Mouse (Mus musculus) liver, adult 2 months (tissue): ENCODE data around the gene Fam102b. TPM values are rescaled to one million over a fixed set of nuclear protein-coding genes. Genes with fewer than 3 reads are reported as not detected.

ENCODE experiments used
- DNase-seq: peaks from one replicate; pipeline ENCODE4 v3.0.0-alpha.2; 2011; ENCODE audit warnings: low read depth, low spot score; ENCODE audit errors: extremely low read depth
- H3K27ac ChIP-seq: fragments of 200-500 bp; replicated peaks from 2 replicates; pipeline ENCODE4 v1.5.1; 2012; ENCODE audit warnings: low read depth, mild to moderate bottlenecking, control low read depth, inconsistent platforms, low read length; ENCODE audit not compliant: insufficient read depth
- H3K27me3 ChIP-seq: fragments of 200-500 bp; 2 replicates; pipeline ENCODE4 v1.6.1; 2012; ENCODE audit warnings: mild to moderate bottlenecking, moderate library complexity, low read length, inconsistent platforms; ENCODE audit not compliant: control insufficient read depth, insufficient read depth
- H3K36me3 ChIP-seq: fragments of 200-500 bp; 2 replicates; pipeline ENCODE4 v1.6.1; 2012; ENCODE audit warnings: low read length, inconsistent platforms; ENCODE audit not compliant: control insufficient read depth, insufficient read depth
- H3K4me1 ChIP-seq: fragments of 200-500 bp; 2 replicates; pipeline ENCODE4 v1.6.1; 2011; ENCODE audit warnings: low read length; ENCODE audit not compliant: control insufficient read depth, insufficient read depth
- H3K4me3 ChIP-seq: fragments of 200-500 bp; 2 replicates; pipeline ENCODE4 v1.5.1; 2011; ENCODE audit warnings: low read depth, mild to moderate bottlenecking, control low read depth, low read length, moderate library complexity; ENCODE audit not compliant: insufficient read depth
- H3K79me2 ChIP-seq: fragments of 200-500 bp; 2 replicates; pipeline ENCODE4 v1.6.1; 2012; ENCODE audit warnings: inconsistent platforms, mild to moderate bottlenecking, low read length, moderate library complexity; ENCODE audit not compliant: control insufficient read depth, insufficient read depth
- H3K9ac ChIP-seq: fragments of 200-500 bp; 2 replicates; pipeline ENCODE4 v1.6.1; 2012; ENCODE audit warnings: low read depth, mild to moderate bottlenecking, control low read depth, inconsistent platforms, low read length
- CTCF ChIP-seq: fragments of 200-500 bp; IDR thresholded peaks from 2 replicates; pipeline ENCODE4 v1.5.1; 2011; ENCODE audit warnings: low read depth, low read length, control low read depth
- POLR2A ChIP-seq: fragments of 200-500 bp; IDR thresholded peaks from 2 replicates; pipeline ENCODE4 v1.6.1; 2011; ENCODE audit warnings: low read length, control low read depth; ENCODE audit not compliant: insufficient read depth; ENCODE audit errors: extremely low read depth
- WGBS: fragments of 180-500 bp; shearing (Covaris S2); methylation state at CpG from one replicate; pipeline ENCODE4 v1.1.7; 2018; 5-methylcytosine and 5-hydroxymethylcytosine counted together
- polyA plus RNA-seq: library from polyadenylated mRNA; depleted of rRNA; stranded (reverse); fragments of >200 nt; gene quantifications from 2 replicates; pipeline ENCODE4 v1.2.3, GENCODE M21; 2012
- total RNA-seq: library from RNA; depleted of rRNA; stranded (reverse); fragments of >200 nt; gene quantifications from 2 replicates; pipeline ENCODE4 v1.2.3, GENCODE M21; 2014

The Fam102b gene
- total and polyA plus RNA-seq, 2 experiments: 0.28 to 1.8 TPM

DNA sequence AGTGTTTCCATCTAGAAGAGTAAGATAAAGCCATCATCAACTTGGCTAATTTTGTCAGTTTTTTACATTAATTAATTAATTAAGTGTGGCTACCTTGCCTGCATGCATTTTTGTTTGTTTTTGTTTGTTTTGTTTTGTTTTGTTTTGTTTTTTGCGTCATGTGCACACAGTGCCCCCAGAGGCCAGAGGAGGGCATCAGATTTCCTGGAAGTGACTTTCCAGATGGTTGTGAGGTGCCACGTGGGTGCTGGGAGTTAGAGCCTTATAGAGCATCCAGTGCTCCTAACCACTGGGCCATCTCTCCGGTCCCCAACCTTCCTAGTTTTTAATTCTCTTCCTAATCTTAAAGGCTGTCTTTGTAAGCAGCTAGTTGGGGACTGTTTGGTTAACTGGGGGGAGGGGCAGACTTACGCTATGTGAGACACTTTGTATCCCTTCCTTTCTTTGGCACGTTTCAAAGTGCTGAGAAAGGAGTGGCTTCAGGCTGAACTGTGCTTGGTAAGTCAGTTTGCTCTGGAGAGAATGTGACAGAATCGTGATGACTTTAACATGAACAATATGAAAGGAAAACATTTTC lies 20.4 kb upstream of the Fam102b start:
- Histone ChIP-seq H3K79me2 (no peaks in the 10 kb centered on the region), H3K36me3 (no peaks in the 10 kb centered on the region), H3K27me3 (peaks cover 2% of the 10 kb centered on the region; the same call in 1 of the 2 replicates), H3K4me3 (no peak overlapping the region), H3K4me1 (no peaks in the 10 kb centered on the region), H3K9ac (no peak overlapping the region), H3K27ac (no peak overlapping the region)
- peak; percentile 16; the same call in 1 of the 2 replicates for TF ChIP-seq CTCF
- no peak for TF ChIP-seq POLR2A
- no peak for DNase-seq
- WGBS: 38% methylated on average over 6 of the region's 6 CpGs

DNA sequence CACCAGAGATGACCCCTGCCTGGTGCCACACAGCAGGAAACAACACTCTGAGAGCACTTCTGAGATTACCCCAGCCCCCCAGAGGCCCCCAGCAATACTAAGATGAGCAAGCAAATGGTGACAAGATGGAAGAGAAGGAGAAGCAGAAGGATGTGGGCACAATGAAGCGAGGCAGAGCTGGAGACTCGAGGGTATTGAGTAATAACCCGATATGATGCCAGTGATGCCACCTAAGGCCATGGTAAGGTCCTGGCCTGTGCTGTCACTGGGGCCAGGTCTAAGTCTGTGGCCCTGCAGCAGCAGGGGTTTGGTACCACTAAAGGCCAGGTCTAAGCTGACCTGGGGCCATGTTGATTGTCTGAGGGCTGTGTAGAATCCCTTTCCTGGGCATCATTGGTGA lies 19.0 kb upstream of the Fam102b start:
- 84% methylated on average over 3 of the region's 3 CpGs for WGBS
- H3K27me3 ChIP-seq: peaks cover 2% of the 10 kb centered on the region; the same call in 1 of the 2 replicates
- TF ChIP-seq CTCF (no peak), POLR2A (no peak)
- no peak overlapping the region for H3K27ac ChIP-seq
- no peak overlapping the region for H3K4me3 ChIP-seq
- DNase-seq: no peak
- no peaks in the 10 kb centered on the region for H3K79me2 ChIP-seq
- H3K9ac ChIP-seq: no peak overlapping the region
- H3K4me1 ChIP-seq: no peaks in the 10 kb centered on the region
- no peaks in the 10 kb centered on the region for H3K36me3 ChIP-seq

DNA sequence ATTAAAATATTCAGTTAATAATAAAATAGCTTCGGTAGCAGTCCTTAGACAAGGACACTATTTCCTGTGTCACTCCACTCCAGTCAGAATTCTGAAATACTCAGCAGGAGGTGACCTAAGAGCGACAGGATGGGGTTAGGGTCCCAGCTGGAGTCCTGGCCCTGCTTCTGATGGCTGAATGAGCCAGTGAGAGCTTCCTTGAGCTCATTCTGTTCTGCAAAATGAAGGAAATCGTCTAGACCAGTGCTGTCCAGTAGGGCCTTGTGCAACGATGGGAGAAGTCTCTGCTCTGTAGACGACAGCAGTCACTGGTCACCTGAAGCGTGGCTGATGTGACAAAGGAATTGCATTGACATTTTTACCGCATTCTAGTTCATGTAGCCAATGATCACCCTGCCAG lies 16.0 kb upstream of the Fam102b start:
- H3K27me3 ChIP-seq: peaks cover 2% of the 10 kb centered on the region; the same call in 1 of the 2 replicates

DNA sequence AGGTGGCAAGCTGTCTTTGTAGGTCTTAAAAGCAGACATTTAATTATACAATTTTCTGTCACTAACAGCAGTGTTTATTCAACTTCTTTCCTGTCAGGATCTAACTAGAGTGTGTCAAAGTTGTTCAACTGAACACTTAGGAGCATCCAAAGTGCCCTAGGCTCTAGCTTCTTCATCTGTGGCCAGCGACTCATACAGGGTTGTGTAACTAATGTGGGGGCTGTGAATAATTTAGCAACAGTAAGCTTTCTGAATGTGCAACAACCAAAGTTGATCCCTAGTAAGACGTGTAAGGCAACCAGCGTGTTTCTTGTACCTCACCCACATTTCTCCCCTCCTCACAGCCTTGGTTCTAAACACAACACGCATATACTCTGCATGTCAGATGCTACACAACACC lies 13.5 kb upstream of the Fam102b start:
- H3K9ac ChIP-seq: no peak overlapping the region
- no peak for TF ChIP-seq CTCF
- TF ChIP-seq POLR2A: no peak
- no peak overlapping the region for H3K27ac ChIP-seq
- H3K79me2 ChIP-seq: no peaks in the 10 kb centered on the region
- H3K36me3 ChIP-seq: no peaks in the 10 kb centered on the region
- peaks cover 2% of the 10 kb centered on the region; the same call in 1 of the 2 replicates for H3K27me3 ChIP-seq
- H3K4me3 ChIP-seq: no peak overlapping the region
- H3K4me1 ChIP-seq: no peaks in the 10 kb centered on the region
- 86% methylated on average over 4 of the region's 4 CpGs for WGBS
- DNase-seq: no peak

More for the DNA sequence above, 16.0 kb upstream of the Fam102b start:
- no peak for DNase-seq
- no peak overlapping the region for H3K27ac ChIP-seq
- H3K79me2 ChIP-seq: no peaks in the 10 kb centered on the region
- H3K36me3 ChIP-seq: no peaks in the 10 kb centered on the region
- H3K4me1 ChIP-seq: no peaks in the 10 kb centered on the region
- H3K4me3 ChIP-seq: no peak overlapping the region
- no peak overlapping the region for H3K9ac ChIP-seq
- whole genome bisulfite sequencing: 75% methylated on average over 7 of the region's 7 CpGs
- TF ChIP-seq CTCF (no peak), POLR2A (no peak)

DNA sequence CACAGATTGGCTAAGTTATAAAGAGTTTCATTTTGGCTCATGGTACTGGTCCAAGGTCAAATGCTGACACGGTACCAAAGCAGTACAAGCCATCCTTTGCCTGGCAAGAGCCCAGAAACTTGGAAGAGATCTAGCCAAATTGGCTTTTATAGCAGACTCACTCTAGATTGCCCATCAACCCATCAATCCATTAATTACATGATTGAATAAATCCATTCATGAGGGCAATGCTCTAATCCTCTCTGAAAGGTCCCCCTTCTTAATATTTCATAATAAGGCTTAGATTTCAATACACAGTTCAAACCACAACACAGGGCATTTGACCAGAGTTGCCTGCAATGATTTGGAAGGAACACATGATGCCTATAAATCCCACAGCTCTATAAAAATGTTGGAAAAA lies 7.0 kb upstream of the Fam102b start:
- 3% methylated on average over 1 of the region's 1 CpGs for WGBS

DNA sequence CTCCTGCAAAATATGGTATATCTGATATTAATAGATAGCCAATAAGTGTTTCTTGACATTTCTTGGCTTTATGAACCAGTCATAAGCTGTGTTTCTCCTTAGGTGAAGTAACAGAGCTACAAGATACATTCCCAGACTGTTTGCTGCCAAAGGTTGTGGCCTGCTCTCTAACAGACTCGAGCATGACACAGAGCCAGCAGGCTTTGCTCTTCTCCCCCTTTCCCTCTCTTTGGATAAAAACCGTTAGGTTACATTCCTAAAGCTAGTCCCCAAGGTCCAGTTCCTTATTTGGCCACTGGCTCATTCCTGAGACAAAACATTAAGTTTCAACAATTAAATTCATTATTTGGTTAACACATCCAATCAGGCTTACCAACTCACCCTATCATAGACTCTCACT lies 4.9 kb upstream of the Fam102b start:
- Histone ChIP-seq H3K79me2 (no peaks in the 10 kb centered on the region), H3K27ac (no peak overlapping the region), H3K36me3 (no peaks in the 10 kb centered on the region), H3K27me3 (no peaks in the 10 kb centered on the region), H3K4me3 (no peak overlapping the region), H3K9ac (no peak overlapping the region), H3K4me1 (peaks cover 8% of the 10 kb centered on the region; the same call in 1 of the 2 replicates)
- 65% methylated on average over 2 of the region's 2 CpGs for WGBS
- TF ChIP-seq CTCF (no peak), POLR2A (no peak)
- no peak for DNase-seq

More for the DNA sequence above, 7.0 kb upstream of the Fam102b start:
- Histone ChIP-seq H3K27me3 (no peaks in the 10 kb centered on the region), H3K9ac (no peak overlapping the region), H3K4me3 (no peak overlapping the region), H3K79me2 (no peaks in the 10 kb centered on the region), H3K4me1 (peaks cover 8% of the 10 kb centered on the region; the same call in 1 of the 2 replicates), H3K27ac (no peak overlapping the region), H3K36me3 (no peaks in the 10 kb centered on the region)
- peak; percentile 33 for DNase-seq
- no peak for TF ChIP-seq CTCF
- no peak for TF ChIP-seq POLR2A
